Mouse (Mus musculus): ENCODE data around the gene Txnrd2. TPM values are rescaled to one million over a fixed set of nuclear protein-coding genes. Genes with fewer than 3 reads are reported as not detected.
A peak's percentile ranks its signal among the peaks of the same experiment; 100 is the strongest.

Gene Txnrd2
- polyA plus RNA-seq, 1 experiment = 4.3 TPM

GRCm38 (mm10) chr16:18387704-18388582 is 38.2 kb upstream of the Txnrd2 start:
- peaks cover 4% of the 10 kb centered on the region for H3K4me1 ChIP-seq (ENCODE audit: control insufficient read depth, insufficient read depth, low read length)
- no peak overlapping the region for H3K27ac ChIP-seq (ENCODE audit: control insufficient read depth, insufficient read depth, low read depth, low read length)
- no peaks in the 10 kb centered on the region for H3K36me3 ChIP-seq (ENCODE audit: control insufficient read depth, insufficient read depth, low read length)

DNA sequence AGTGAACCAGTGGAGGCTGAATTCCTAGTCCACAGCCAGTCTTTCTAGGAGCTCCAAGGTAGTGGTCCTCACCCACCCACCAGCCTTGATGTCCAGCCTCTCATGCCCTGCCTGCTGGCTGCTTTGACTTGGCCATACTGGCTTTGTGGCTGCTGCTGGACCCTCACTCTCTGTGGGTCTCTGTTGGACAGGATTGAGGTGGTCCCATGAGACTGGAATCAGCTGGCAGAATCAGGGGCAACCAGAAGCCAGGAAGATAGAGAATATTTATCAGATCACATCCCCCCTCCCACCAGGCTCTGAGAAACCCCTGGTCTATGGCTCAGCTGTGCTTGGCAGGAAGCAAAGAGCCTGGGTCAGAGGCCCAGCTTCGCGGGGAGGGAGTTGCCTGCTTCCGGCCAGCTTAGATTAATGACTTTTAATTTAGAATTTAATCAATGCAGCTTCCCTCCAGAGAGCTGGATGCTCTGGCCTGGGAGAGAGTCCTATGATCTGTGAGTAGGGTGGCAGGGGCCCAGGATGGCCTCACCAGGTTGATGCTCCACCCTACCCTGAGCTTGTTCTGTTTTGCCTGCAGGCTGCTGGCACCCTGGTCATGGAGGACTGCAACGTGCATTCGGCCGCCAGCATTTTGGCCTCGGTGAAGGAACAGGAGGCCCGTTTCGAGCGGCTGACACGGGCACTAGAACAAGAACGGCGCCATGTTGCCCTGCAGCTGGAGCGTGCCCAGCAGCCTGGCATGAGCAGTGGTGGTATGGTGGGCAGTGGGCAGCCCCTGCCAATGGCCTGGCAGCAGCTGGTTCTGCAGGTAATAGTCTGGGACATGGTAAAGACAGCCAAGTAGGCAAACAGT is 37.4 kb upstream of the Txnrd2 start:
- Histone ChIP-seq H3K4me1 (ENCODE audit: control insufficient read depth, insufficient read depth, low read length) (peaks cover 8% of the 10 kb centered on the region), H3K36me3 (ENCODE audit: control insufficient read depth, insufficient read depth, low read length) (no peaks in the 10 kb centered on the region), H3K4me3 (ENCODE audit: control insufficient read depth, low read depth, low read length) (no peak overlapping the region), H3K27me3 (ENCODE audit: control insufficient read depth, insufficient read depth, low read length) (no peaks in the 10 kb centered on the region), H3K27ac (ENCODE audit: control insufficient read depth, insufficient read depth, low read depth, low read length) (no peak overlapping the region)
- no peak for TF ChIP-seq POLR2A (IDR thresholded peaks at IDR 0.05; ENCODE audit: control insufficient read depth, low read depth, low read length)
- no peak for TF ChIP-seq CTCF (IDR thresholded peaks at IDR 0.05; ENCODE audit: control insufficient read depth, insufficient read depth, insufficient replicate concordance, low read depth, low read length)

More at GRCm38 (mm10) chr16:18387704-18388582, 38.2 kb upstream of the Txnrd2 start:
- Histone ChIP-seq H3K27me3 (ENCODE audit: control insufficient read depth, insufficient read depth, low read length) (no peaks in the 10 kb centered on the region), H3K4me3 (ENCODE audit: control insufficient read depth, low read depth, low read length) (no peak overlapping the region)
- TF ChIP-seq POLR2A (IDR thresholded peaks at IDR 0.05; ENCODE audit: control insufficient read depth, low read depth, low read length) (no peak), CTCF (IDR thresholded peaks at IDR 0.05; ENCODE audit: control insufficient read depth, insufficient read depth, insufficient replicate concordance, low read depth, low read length) (no peak)

- TF ChIP-seq CTCF (IDR thresholded peaks at IDR 0.05; ENCODE audit: control insufficient read depth, insufficient read depth, insufficient replicate concordance, low read depth, low read length) (no peak), POLR2A (IDR thresholded peaks at IDR 0.05; ENCODE audit: control insufficient read depth, low read depth, low read length) (no peak)
- no peaks in the 10 kb centered on the region for H3K36me3 ChIP-seq (ENCODE audit: control insufficient read depth, insufficient read depth, low read length)
- H3K27ac ChIP-seq (ENCODE audit: control insufficient read depth, insufficient read depth, low read depth, low read length) = no peak overlapping the region; the same call in 1 of the 2 replicates
- no peaks in the 10 kb centered on the region for H3K27me3 ChIP-seq (ENCODE audit: control insufficient read depth, insufficient read depth, low read length)
- peaks cover 8% of the 10 kb centered on the region for H3K4me1 ChIP-seq (ENCODE audit: control insufficient read depth, insufficient read depth, low read length)
- H3K4me3 ChIP-seq (ENCODE audit: control insufficient read depth, low read depth, low read length) = no peak overlapping the region
Observed at GRCm38 (mm10) chr16:18390399-18390798, 35.8 kb upstream of the Txnrd2 start.

GRCm38 (mm10) chr16:18391127-18391526 is 35.1 kb upstream of the Txnrd2 start:
- TF ChIP-seq POLR2A (IDR thresholded peaks at IDR 0.05; ENCODE audit: control insufficient read depth, low read depth, low read length) (no peak), CTCF (IDR thresholded peaks at IDR 0.05; ENCODE audit: control insufficient read depth, insufficient read depth, insufficient replicate concordance, low read depth, low read length) (no peak)
- no peaks in the 10 kb centered on the region for H3K36me3 ChIP-seq (ENCODE audit: control insufficient read depth, insufficient read depth, low read length)
- H3K27me3 ChIP-seq (ENCODE audit: control insufficient read depth, insufficient read depth, low read length) = no peaks in the 10 kb centered on the region
- H3K4me3 ChIP-seq (ENCODE audit: control insufficient read depth, low read depth, low read length) = no peak overlapping the region
- no peak overlapping the region for H3K27ac ChIP-seq (ENCODE audit: control insufficient read depth, insufficient read depth, low read depth, low read length)
- H3K4me1 ChIP-seq (ENCODE audit: control insufficient read depth, insufficient read depth, low read length) = peaks cover 8% of the 10 kb centered on the region

DNA sequence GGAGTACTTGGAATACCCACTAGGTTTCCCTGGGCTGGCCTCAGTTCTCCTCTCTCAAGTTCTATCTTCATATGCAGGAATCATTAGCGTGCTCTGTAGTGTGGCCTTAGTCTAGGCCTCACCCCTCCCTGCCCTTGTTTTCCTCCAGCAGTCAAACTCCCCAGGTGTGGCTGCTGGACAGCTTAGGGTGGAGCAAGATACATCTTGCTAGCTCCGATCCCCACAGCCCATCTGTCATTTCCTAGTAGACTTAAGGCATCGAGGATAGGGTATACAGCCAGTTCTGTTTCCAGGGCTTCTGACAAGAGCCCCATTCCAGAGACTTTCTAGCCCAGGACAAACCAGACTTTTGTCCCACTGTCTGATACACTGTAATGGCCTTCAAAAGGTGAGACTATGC is 34.5 kb upstream of the Txnrd2 start:
- Histone ChIP-seq H3K4me1 (ENCODE audit: control insufficient read depth, insufficient read depth, low read length) (peaks cover 8% of the 10 kb centered on the region), H3K27ac (ENCODE audit: control insufficient read depth, insufficient read depth, low read depth, low read length) (no peak overlapping the region), H3K36me3 (ENCODE audit: control insufficient read depth, insufficient read depth, low read length) (no peaks in the 10 kb centered on the region), H3K4me3 (ENCODE audit: control insufficient read depth, low read depth, low read length) (no peak overlapping the region), H3K27me3 (ENCODE audit: control insufficient read depth, insufficient read depth, low read length) (no peaks in the 10 kb centered on the region)
- TF ChIP-seq CTCF (IDR thresholded peaks at IDR 0.05; ENCODE audit: control insufficient read depth, insufficient read depth, insufficient replicate concordance, low read depth, low read length) (no peak), POLR2A (IDR thresholded peaks at IDR 0.05; ENCODE audit: control insufficient read depth, low read depth, low read length) (no peak)

DNA sequence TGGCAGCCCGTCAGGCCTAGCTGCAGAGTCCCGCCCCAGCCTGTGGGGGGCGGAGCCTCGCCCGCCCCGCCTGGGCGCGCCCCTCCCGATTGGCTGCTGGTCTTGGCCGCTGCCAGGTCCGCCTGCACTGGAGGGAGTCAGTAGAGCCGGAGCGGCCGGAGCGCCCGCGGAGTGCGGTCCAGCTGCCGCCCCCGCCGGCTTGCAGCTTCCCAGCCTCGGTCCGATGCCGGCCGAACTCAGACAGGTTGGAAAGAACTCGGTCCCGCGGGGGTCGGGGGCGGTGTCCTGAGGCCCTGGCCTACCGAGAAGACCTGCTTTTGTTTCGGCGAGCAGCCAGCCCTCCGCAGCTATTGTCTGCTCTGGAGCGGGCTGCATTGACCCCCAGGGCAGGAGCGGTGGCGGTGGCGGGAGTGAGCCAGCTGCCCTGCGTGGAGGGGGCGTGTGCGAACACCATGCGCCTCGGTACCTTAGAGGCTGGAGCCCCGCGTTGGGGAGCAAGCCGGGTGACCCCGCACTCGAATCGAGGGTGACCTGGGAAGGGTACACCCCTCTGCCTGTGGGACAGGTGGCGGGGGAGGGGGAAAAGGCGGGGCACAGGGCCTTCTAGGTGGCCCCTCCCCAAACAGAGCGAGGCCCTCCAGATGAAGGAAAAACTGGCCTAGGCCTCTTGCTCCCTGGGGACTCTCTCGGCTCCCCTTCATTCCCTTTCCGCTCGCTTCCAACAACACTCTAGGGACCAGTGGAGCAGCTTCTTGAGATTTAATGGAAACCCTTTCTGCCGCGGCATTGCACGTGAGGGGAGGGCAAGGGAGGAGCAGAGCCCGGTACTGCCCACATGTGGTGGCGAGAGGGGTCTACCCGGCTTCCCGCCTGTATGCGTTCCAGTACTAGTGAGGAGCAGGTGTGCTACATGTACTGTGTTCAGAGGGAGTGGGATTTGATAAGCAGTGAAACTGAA is 33.4 kb upstream of the Txnrd2 start:
- peaks cover 8% of the 10 kb centered on the region for H3K4me1 ChIP-seq (ENCODE audit: control insufficient read depth, insufficient read depth, low read length)
- H3K36me3 ChIP-seq (ENCODE audit: control insufficient read depth, insufficient read depth, low read length) = no peaks in the 10 kb centered on the region
- no peaks in the 10 kb centered on the region for H3K27me3 ChIP-seq (ENCODE audit: control insufficient read depth, insufficient read depth, low read length)
- TF ChIP-seq CTCF (IDR thresholded peaks at IDR 0.05; ENCODE audit: control insufficient read depth, insufficient read depth, insufficient replicate concordance, low read depth, low read length) = peak; percentile 30; the same call in 1 of the 2 replicates
- TF ChIP-seq POLR2A (IDR thresholded peaks at IDR 0.05; ENCODE audit: control insufficient read depth, low read depth, low read length) = peak; percentile 35; the same call in 1 of the 2 replicates
- peak overlapping the region; percentile 56 for H3K27ac ChIP-seq (ENCODE audit: control insufficient read depth, insufficient read depth, low read depth, low read length)
- peak overlapping the region; percentile 83 for H3K4me3 ChIP-seq (ENCODE audit: control insufficient read depth, low read depth, low read length)

Data from testis, adult 2 months (tissue).